Mouse (Mus musculus): ENCODE measurements around the gene Ift122. TPM values are rescaled to one million over a fixed set of nuclear protein-coding genes. Genes with fewer than 3 reads are reported as not detected.

Gene Ift122
- total and polyA plus RNA-seq, 3 experiments = 3.3 to 8.0 TPM; not detected in 1

DNA sequence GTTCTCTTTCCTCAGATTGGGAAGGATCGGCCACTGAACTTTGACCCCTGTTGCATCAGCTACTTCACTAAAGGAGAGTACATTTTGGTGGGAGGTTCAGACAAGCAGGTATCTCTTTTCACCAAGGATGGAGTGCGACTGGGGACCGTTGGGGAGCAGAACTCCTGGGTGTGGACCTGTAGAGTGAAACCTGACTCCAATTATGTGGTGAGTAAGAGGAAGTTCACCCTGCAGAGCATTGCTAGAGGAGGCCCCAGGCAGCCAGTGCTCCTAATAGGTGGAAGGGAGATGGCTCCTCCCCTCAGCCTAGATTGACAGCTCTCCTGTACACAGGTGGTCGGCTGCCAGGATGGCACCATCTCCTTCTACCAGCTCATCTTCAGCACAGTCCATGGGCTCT is 33.6 kb downstream of the Ift122 start (continued):
- 0 out of 2 replicates have a peak, but pooled peaks have one; percentile 15 for TF ChIP-seq GATA1 (IDR thresholded peaks at IDR 0.05; ENCODE audit: low read depth, low read length)
- peak; percentile 28; the same call in 1 of the 2 replicates for TF ChIP-seq TCF12 (IDR thresholded peaks at IDR 0.05; ENCODE audit: low read depth, low read length)

DNA sequence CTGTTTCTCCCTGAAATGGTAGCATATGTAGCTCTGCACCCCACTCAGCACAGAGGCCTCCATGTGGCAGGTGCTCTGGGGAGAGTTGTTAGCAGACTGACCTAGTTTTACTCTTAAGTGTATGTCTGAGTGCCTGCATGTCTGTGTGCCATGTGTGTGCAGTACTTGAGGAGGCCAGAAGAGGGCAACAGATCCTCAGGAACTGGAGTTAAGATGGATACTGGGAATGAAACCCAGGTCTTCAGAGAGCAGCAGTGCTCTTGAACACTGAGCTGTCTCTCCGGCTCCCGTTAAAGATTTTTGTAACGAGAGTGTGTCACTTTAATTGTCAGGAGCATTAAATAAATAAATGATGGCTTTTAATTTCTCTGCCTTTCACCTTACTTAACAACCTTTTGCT is 35.0 kb downstream of the Ift122 start:
- Histone ChIP-seq H3K9ac (ENCODE audit: control insufficient read depth, low read depth, low read length, poor library complexity, severe bottlenecking) (no peak overlapping the region), H3K36me3 (ENCODE audit: control insufficient read depth in 1 of 2, insufficient read depth in 2 of 2, low read length in 2 of 2) (peaks cover 0 to 11% of the 10 kb centered on the region in 2 experiments; a peak in 2 of 4 replicates), H3K9me3 (replicated peaks; ENCODE audit: insufficient read depth, low read length) (no peaks in the 10 kb centered on the region), H3K27ac (ENCODE audit: control insufficient read depth, low read depth, low read length) (no peak overlapping the region), H3K79me2 (ENCODE audit: control insufficient read depth, insufficient read depth, low read length, poor library complexity) (no peaks in the 10 kb centered on the region), H3K27me3 (ENCODE audit: control insufficient read depth in 1 of 2, insufficient read depth in 2 of 2, low read length in 2 of 2) (no peaks in the 10 kb centered on the region), H3K4me3 (ENCODE audit: control insufficient read depth in 1 of 2, insufficient read depth in 1 of 2, low read depth in 2 of 2, low read length in 2 of 2) (no peak overlapping the region), H3K4me1 (ENCODE audit: control insufficient read depth in 1 of 2, insufficient read depth in 2 of 2, low read length in 2 of 2) (peaks cover 0 to 9% of the 10 kb centered on the region in 2 experiments; a peak in 2 of 4 replicates)
- DNase-seq (ENCODE audit: low read depth, low spot score) = peak; percentile 79
- no peak for TF ChIP-seq POLR2AphosphoS2 (IDR thresholded peaks at IDR 0.05; ENCODE audit: low read length)
- no peak for TF ChIP-seq GABPA (IDR thresholded peaks at IDR 0.05; ENCODE audit: low read depth, low read length)
- TF ChIP-seq HCFC1 (IDR thresholded peaks at IDR 0.05; ENCODE audit: low read depth, low read length) = no peak
- TF ChIP-seq ELF1 (IDR thresholded peaks at IDR 0.05; ENCODE audit: low read depth, low read length) = no peak
- no peak for TF ChIP-seq POLR2A (IDR thresholded peaks at IDR 0.05; ENCODE audit: control insufficient read depth in 1 of 2, insufficient read depth in 1 of 2, low read depth in 1 of 2, low read length in 2 of 2, poor library complexity in 1 of 2)
- TF ChIP-seq USF2 (IDR thresholded peaks at IDR 0.05; ENCODE audit: borderline replicate concordance in 1 of 2, insufficient read depth in 1 of 2, low read depth in 1 of 2, low read length in 2 of 2) = no peak
- no peak for TF ChIP-seq MXI1 (IDR thresholded peaks at IDR 0.05; ENCODE audit: low read depth, low read length)
- peak; percentile 74 to 88 (median 85) for TF ChIP-seq CTCF (IDR thresholded peaks at IDR 0.05 in 2 of 3, conservative IDR thresholded peaks at IDR 0.05 in 1 of 3; ENCODE audit: control insufficient read depth in 1 of 3, insufficient read depth in 1 of 3, low read depth in 2 of 3, low read length in 3 of 3, poor library complexity in 1 of 3, severe bottlenecking in 1 of 3)
- 0 out of 2 replicates have a peak, but pooled peaks have one; percentile 10 for TF ChIP-seq TCF12 (IDR thresholded peaks at IDR 0.05; ENCODE audit: low read depth, low read length)
- peak; percentile 73 for TF ChIP-seq SMC3 (IDR thresholded peaks at IDR 0.05; ENCODE audit: low read depth, low read length)
- TF ChIP-seq CHD1 (IDR thresholded peaks at IDR 0.05; ENCODE audit: low read depth, low read length) = no peak
- peak; percentile 65 for TF ChIP-seq MYC (IDR thresholded peaks at IDR 0.05; ENCODE audit: low read depth, low read length)
- peak; percentile 22; the same call in 1 of the 2 replicates for TF ChIP-seq SIN3A (IDR thresholded peaks at IDR 0.05; ENCODE audit: low read length)
- TF ChIP-seq NELFE (IDR thresholded peaks at IDR 0.05; ENCODE audit: low read depth, low read length) = no peak
- no peak for TF ChIP-seq ZNF384 (IDR thresholded peaks at IDR 0.05; ENCODE audit: low read depth, low read length)
- TF ChIP-seq KAT2A (conservative IDR thresholded peaks at IDR 0.05; ENCODE audit: low read depth, low read length) = no peak
- no peak for TF ChIP-seq ZKSCAN1 (IDR thresholded peaks at IDR 0.05; ENCODE audit: low read depth, low read length)
- TF ChIP-seq MYB (IDR thresholded peaks at IDR 0.05; ENCODE audit: low read depth, low read length) = no peak
- no peak for TF ChIP-seq CHD2 (IDR thresholded peaks at IDR 0.05; ENCODE audit: low read length)
- no peak for TF ChIP-seq JUND (IDR thresholded peaks at IDR 0.05; ENCODE audit: low read depth, low read length)
- no peak for TF ChIP-seq RCOR1 (IDR thresholded peaks at IDR 0.05; ENCODE audit: low read depth, low read length)
- no peak for TF ChIP-seq GATA1 (IDR thresholded peaks at IDR 0.05; ENCODE audit: low read depth, low read length)
- TF ChIP-seq MAX (IDR thresholded peaks at IDR 0.05; ENCODE audit: low read length) = peak; percentile 24; the same call in 1 of the 2 replicates
- no peak for TF ChIP-seq NRF1 (IDR thresholded peaks at IDR 0.05; ENCODE audit: insufficient read depth, low read depth, low read length, poor library complexity, severe bottlenecking)
- TF ChIP-seq BHLHE40 (IDR thresholded peaks at IDR 0.05; ENCODE audit: borderline replicate concordance, low read depth, low read length) = no peak
- TF ChIP-seq TAL1 (IDR thresholded peaks at IDR 0.05; ENCODE audit: low read length) = no peak
- TF ChIP-seq TBP (IDR thresholded peaks at IDR 0.05; ENCODE audit: low read depth, low read length) = no peak
- TF ChIP-seq ZC3H11A (IDR thresholded peaks at IDR 0.05; ENCODE audit: low read depth, low read length) = peak; percentile 71
- no peak for TF ChIP-seq EP300 (IDR thresholded peaks at IDR 0.05; ENCODE audit: low read depth in 1 of 2, low read length in 2 of 2)
- TF ChIP-seq ETS1 (IDR thresholded peaks at IDR 0.05; ENCODE audit: low read depth, low read length) = no peak
- no peak for TF ChIP-seq POLR2AphosphoS5 (IDR thresholded peaks at IDR 0.05; ENCODE audit: borderline replicate concordance, low read depth, low read length)
- TF ChIP-seq USF1 (IDR thresholded peaks at IDR 0.05; ENCODE audit: low read depth, low read length) = no peak
- no peak for TF ChIP-seq UBTF (IDR thresholded peaks at IDR 0.05; ENCODE audit: borderline replicate concordance, insufficient read depth, low read depth, low read length)
- no peak for TF ChIP-seq MEF2A (IDR thresholded peaks at IDR 0.05; ENCODE audit: extremely low read depth, insufficient replicate concordance, low read depth, low read length, poor library complexity, severe bottlenecking)
- no peak for TF ChIP-seq ZMIZ1 (IDR thresholded peaks at IDR 0.05; ENCODE audit: low read depth, low read length)
